Mouse (Mus musculus): ENCODE data around the gene 2210408I21Rik.

The 2210408I21Rik gene

GRCm38 (mm10) chr13:77478425-77479119 is 343.2 kb downstream of the 2210408I21Rik start:
- ATAC-seq (ENCODE audit: low TSS enrichment), result no peak

- ATAC-seq (ENCODE audit: low TSS enrichment), result no peak
These were observed 354.8 kb downstream of the 2210408I21Rik start for GRCm38 (mm10) chr13:77489938-77490651.

GRCm38 (mm10) chr13:77514046-77514445 is 378.7 kb downstream of the 2210408I21Rik start:
- ATAC-seq (ENCODE audit: low TSS enrichment), result no peak

GRCm38 (mm10) chr13:77528960-77529699 is 393.8 kb downstream of the 2210408I21Rik start:
- no peak for ATAC-seq (ENCODE audit: low TSS enrichment)

GRCm38 (mm10) chr13:77529760-77530159 is 394.4 kb downstream of the 2210408I21Rik start:
- ATAC-seq (ENCODE audit: low TSS enrichment), result no peak

GRCm38 (mm10) chr13:77537466-77537865 is 402.1 kb downstream of the 2210408I21Rik start:
- ATAC-seq (ENCODE audit: low TSS enrichment), result no peak

- ATAC-seq (ENCODE audit: low TSS enrichment), result no peak
These were observed 412.4 kb downstream of the 2210408I21Rik start for GRCm38 (mm10) chr13:77547486-77548385.

GRCm38 (mm10) chr13:77548386-77548695 is 413.0 kb downstream of the 2210408I21Rik start:
- ATAC-seq (ENCODE audit: low TSS enrichment), result no peak

GRCm38 (mm10) chr13:77548750-77549149 is 413.4 kb downstream of the 2210408I21Rik start:
- no peak for ATAC-seq (ENCODE audit: low TSS enrichment)

- ATAC-seq (ENCODE audit: low TSS enrichment), result no peak
These were observed 458.7 kb downstream of the 2210408I21Rik start for GRCm38 (mm10) chr13:77594011-77594410.

GRCm38 (mm10) chr13:77615346-77615745 is 480.0 kb downstream of the 2210408I21Rik start:
- no peak for ATAC-seq (ENCODE audit: low TSS enrichment)

Data from frontal cortex, adult (tissue).